Mouse (Mus musculus) layer of hippocampus, adult 11-12 months (tissue): ENCODE measurements around the gene Nanos2.

ENCODE experiments used
- DNase-seq: peaks from one replicate; pipeline ENCODE4 v3.0.0; 2022; ENCODE audit warnings: low spot score

Nanos2 gene

GRCm38 (mm10) chr7:18987100-18987499 lies at the start of gene Nanos2:
Gene Nanos2 (plus strand): TSS chr7:18987400.
- DNase-seq, result no peak

GRCm38 (mm10) chr7:18942376-18942775 lies 44.8 kb upstream of the Nanos2 start:
- DNase-seq, result no peak

- DNase-seq, result no peak
Measured at GRCm38 (mm10) chr7:18942815-18943214, 44.4 kb upstream of the Nanos2 start.

GRCm38 (mm10) chr7:18948151-18948550 lies 39.0 kb upstream of the Nanos2 start:
- DNase-seq, result no peak

- no peak for DNase-seq
Measured at GRCm38 (mm10) chr7:18949781-18950522, 37.2 kb upstream of the Nanos2 start.

- DNase-seq, result no peak
Measured at GRCm38 (mm10) chr7:18950523-18951315, 36.5 kb upstream of the Nanos2 start.

- DNase-seq, result no peak
Measured at GRCm38 (mm10) chr7:18951397-18951796, 35.8 kb upstream of the Nanos2 start.

GRCm38 (mm10) chr7:18957569-18958383 lies 29.4 kb upstream of the Nanos2 start:
- DNase-seq, result peak; percentile 53

- no peak for DNase-seq
Measured at GRCm38 (mm10) chr7:18958384-18958766, 28.8 kb upstream of the Nanos2 start.

GRCm38 (mm10) chr7:18959446-18959845 lies 27.8 kb upstream of the Nanos2 start:
- DNase-seq, result no peak

GRCm38 (mm10) chr7:18962171-18962792 lies 24.9 kb upstream of the Nanos2 start:
- no peak for DNase-seq

- no peak for DNase-seq
Measured at GRCm38 (mm10) chr7:18962795-18963194, 24.4 kb upstream of the Nanos2 start.

GRCm38 (mm10) chr7:18963294-18963843 lies 23.8 kb upstream of the Nanos2 start:
- no peak for DNase-seq

GRCm38 (mm10) chr7:18965312-18965711 lies 21.9 kb upstream of the Nanos2 start:
- DNase-seq, result no peak

GRCm38 (mm10) chr7:18967603-18968002 lies 19.6 kb upstream of the Nanos2 start:
- no peak for DNase-seq

- DNase-seq, result no peak
Measured at GRCm38 (mm10) chr7:18970956-18971355, 16.2 kb upstream of the Nanos2 start.

- peak; percentile 63 for DNase-seq
Measured at GRCm38 (mm10) chr7:18978381-18978780, 8.8 kb upstream of the Nanos2 start.

GRCm38 (mm10) chr7:18986503-18986902 lies 697 bp upstream of the Nanos2 start:
- no peak for DNase-seq

- no peak for DNase-seq
Measured at GRCm38 (mm10) chr7:18987747-18988146, 547 bp downstream of the Nanos2 start.

GRCm38 (mm10) chr7:18988780-18989179 lies 1.6 kb downstream of the Nanos2 start:
- DNase-seq, result no peak

GRCm38 (mm10) chr7:18989995-18990394 lies 2.8 kb downstream of the Nanos2 start:
- DNase-seq, result peak; percentile 36
